Mouse (Mus musculus): ENCODE data around the gene Snip1.
A peak's percentile ranks its signal among the peaks of the same experiment; 100 is the strongest.

DNA sequence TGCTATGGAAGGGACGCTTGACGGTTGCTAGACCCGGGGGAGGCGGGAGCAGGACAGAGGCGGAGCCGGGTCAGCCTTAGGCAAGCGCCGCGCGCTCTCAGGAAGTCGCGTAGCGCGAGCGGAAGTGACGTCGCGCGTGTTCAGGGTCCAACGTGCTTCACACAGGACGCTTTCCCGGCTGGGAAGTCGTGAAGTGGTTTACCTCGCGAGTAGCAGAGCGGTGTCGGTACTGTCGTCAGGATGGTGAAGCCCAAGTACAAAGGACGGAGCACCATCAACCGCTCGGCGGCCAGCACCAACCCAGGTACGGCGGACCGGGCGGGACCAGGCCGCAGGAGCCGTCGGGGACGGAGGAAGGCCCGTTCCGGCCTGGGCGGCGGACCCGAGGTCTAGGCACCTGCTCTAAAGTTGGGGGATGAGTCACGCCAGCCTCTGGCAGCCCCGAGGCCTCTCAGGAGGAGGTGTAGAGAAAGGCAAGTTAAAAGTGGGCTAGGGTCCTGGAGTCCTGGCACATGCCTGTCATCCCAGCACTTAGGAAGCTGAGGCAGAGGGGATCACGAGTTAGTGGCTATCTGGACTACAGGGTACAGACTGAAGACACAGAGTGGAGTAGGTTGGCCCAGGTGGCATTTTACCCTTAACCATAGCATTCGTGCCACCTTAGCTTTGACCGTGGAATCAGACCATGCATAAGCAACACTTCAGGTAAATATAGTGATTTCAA, 36.4 kb upstream of the Snip1 start:
- TF ChIP-seq CTCF (IDR thresholded peaks at IDR 0.05; ENCODE audit: extremely low read depth, insufficient read depth, insufficient read length, insufficient replicate concordance) (no peak), POLR2A (IDR thresholded peaks at IDR 0.05; ENCODE audit: low read depth, low read length) (peak; percentile 72)

All from spleen, adult 2 months (tissue).